Mouse (Mus musculus): ENCODE data around the gene Mindy2.

GRCm38 (mm10) chr9:70665372-70666145, 8.6 kb upstream of the Mindy2 start:
- TF ChIP-seq CTCF (IDR thresholded peaks at IDR 0.05) (no peak), EP300 (IDR thresholded peaks at IDR 0.05; ENCODE audit: insufficient read depth, low read depth, low read length) (no peak), POLR2A (IDR thresholded peaks at IDR 0.05; ENCODE audit: insufficient read depth, low read depth, low read length) (no peak)
